Mouse (Mus musculus) bone marrow macrophage, adult 2 months (primary cell): ENCODE measurements around the gene Mybpc3.
A peak's percentile ranks its signal among the peaks of the same experiment; 100 is the strongest.

Experiments
- CTCF ChIP-seq: IDR thresholded peaks from 2 replicates; pipeline ENCODE4 v1.5.1; 2012; ENCODE audit warnings: low read depth, mild to moderate bottlenecking, low read length, moderate library complexity
- POLR2A ChIP-seq: IDR thresholded peaks from 2 replicates; pipeline ENCODE4 v1.6.1; 2012; ENCODE audit warnings: mild to moderate bottlenecking, low read depth, low read length, borderline replicate concordance

DNA sequence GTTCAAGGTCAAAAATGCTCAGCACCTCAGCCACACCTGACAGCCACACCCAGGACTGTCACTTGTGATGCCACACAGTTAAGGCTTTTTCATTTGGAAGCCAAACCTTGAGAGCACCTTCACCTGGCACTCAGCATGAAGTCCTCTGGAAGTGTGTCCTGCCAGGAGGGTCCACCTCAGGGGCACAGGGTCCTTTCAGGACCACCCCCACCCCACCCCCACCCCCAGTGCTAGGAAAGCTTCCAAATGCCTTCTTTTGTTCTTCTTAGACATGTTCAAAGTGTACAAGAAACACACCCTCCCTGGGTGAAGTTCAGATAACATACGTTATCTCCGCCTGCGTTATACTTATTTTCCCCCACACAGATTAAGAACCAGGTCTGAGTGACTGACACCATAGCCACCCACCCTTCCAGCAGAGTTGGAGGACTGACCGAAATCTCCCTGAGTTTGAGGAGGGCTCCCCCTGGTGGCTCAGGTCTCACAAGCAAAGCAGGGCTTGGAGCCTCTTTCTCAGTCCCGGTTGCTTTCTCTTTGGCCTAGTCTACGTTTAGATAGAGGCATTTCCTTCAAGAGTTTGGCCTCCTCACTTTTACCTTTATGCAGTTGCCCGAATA lies 16.7 kb upstream of the Mybpc3 start:
- TF ChIP-seq CTCF, result peak; percentile 79
- no peak for TF ChIP-seq POLR2A
